Mouse (Mus musculus) erythroblast, embryonic 14.5 days (primary cell): ENCODE data around the gene Pus1.

Source experiments
- GATA1 ChIP-seq: IDR thresholded peaks from 2 replicates; pipeline ENCODE4 v1.6.1; 2012; ENCODE audit warnings: low read length, inconsistent platforms, mixed read lengths
- TAL1 ChIP-seq: IDR thresholded peaks from 3 replicates; pipeline ENCODE4 v1.6.1; 2012; ENCODE audit warnings: low read length, inconsistent platforms, mixed read lengths

DNA sequence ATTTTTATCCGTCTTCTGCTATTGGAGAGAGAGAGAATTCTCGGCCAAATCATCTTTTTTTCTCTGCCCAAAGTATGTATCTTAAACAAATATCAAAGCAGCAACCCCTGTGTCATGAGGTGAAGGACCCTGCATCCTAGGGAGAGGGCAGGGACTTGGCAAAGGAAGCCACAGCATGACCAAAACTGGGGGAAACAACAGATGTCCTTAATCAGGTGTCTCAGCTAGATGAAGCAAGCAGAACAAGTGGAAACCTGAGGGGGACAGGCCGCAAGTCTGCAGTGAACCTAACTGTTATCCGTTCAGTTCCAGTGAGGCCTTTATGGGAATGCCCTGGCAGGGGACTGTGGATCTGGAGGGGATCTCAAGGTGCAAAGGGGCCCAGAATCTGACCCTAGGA, 27.0 kb upstream of the Pus1 start:
- TF ChIP-seq TAL1 = no peak
- TF ChIP-seq GATA1 = no peak
